Mouse (Mus musculus) c-Kit-positive CD71-positive TER-119-positive erythroid progenitor cells, embryonic 14.5 days (primary cell): ENCODE data around the gene Rin2.

Experiments
- DNase-seq: peaks from one replicate; pipeline ENCODE4 v3.0.0-alpha.2; 2013; ENCODE audit warnings: low spot score

Gene Rin2

GRCm38 (mm10) chr2:145862206-145862817 is 187.3 kb downstream of the Rin2 start:
- DNase-seq = no peak

GRCm38 (mm10) chr2:145865344-145865743 is 190.3 kb downstream of the Rin2 start:
- DNase-seq = no peak

- no peak for DNase-seq
Measured at GRCm38 (mm10) chr2:145866238-145866637, 191.2 kb downstream of the Rin2 start.

GRCm38 (mm10) chr2:145866695-145867449 is 191.9 kb downstream of the Rin2 start:
- no peak for DNase-seq

GRCm38 (mm10) chr2:145871308-145871707 is 196.3 kb downstream of the Rin2 start:
- DNase-seq = no peak

GRCm38 (mm10) chr2:145872099-145872498 is 197.1 kb downstream of the Rin2 start:
- DNase-seq = no peak

- no peak for DNase-seq
Measured at GRCm38 (mm10) chr2:145873953-145874352, 198.9 kb downstream of the Rin2 start.

- DNase-seq = no peak
Measured at GRCm38 (mm10) chr2:145874879-145875482, 200.0 kb downstream of the Rin2 start.

- DNase-seq = no peak
Measured at GRCm38 (mm10) chr2:145877191-145877590, 202.2 kb downstream of the Rin2 start.

GRCm38 (mm10) chr2:145880887-145881747 is 206.1 kb downstream of the Rin2 start:
- DNase-seq = no peak

- no peak for DNase-seq
Measured at GRCm38 (mm10) chr2:145881932-145882331, 206.9 kb downstream of the Rin2 start.

GRCm38 (mm10) chr2:145882398-145882797 is 207.4 kb downstream of the Rin2 start:
- no peak for DNase-seq

- no peak for DNase-seq
Measured at GRCm38 (mm10) chr2:145884036-145884912, 209.3 kb downstream of the Rin2 start.

GRCm38 (mm10) chr2:145884913-145885785 is 210.1 kb downstream of the Rin2 start:
- no peak for DNase-seq

GRCm38 (mm10) chr2:145887937-145888765 is 213.1 kb downstream of the Rin2 start:
- no peak for DNase-seq

GRCm38 (mm10) chr2:145888766-145889480 is 213.9 kb downstream of the Rin2 start:
- no peak for DNase-seq

- DNase-seq = no peak
Measured at GRCm38 (mm10) chr2:145890571-145890970, 215.6 kb downstream of the Rin2 start.

- no peak for DNase-seq
Measured at GRCm38 (mm10) chr2:145893756-145894155, 218.7 kb downstream of the Rin2 start.

- DNase-seq = no peak
Measured at GRCm38 (mm10) chr2:145898106-145898505, 223.1 kb downstream of the Rin2 start.
